Mouse (Mus musculus): ENCODE results near the gene Fam129b. TPM values are rescaled to one million over a fixed set of nuclear protein-coding genes. Genes with fewer than 3 reads are reported as not detected.
A peak's percentile ranks its signal among the peaks of the same experiment; 100 is the strongest.

The Fam129b gene
- polyA plus RNA-seq, 1 experiment from 2014 or later = 5.9 TPM

DNA sequence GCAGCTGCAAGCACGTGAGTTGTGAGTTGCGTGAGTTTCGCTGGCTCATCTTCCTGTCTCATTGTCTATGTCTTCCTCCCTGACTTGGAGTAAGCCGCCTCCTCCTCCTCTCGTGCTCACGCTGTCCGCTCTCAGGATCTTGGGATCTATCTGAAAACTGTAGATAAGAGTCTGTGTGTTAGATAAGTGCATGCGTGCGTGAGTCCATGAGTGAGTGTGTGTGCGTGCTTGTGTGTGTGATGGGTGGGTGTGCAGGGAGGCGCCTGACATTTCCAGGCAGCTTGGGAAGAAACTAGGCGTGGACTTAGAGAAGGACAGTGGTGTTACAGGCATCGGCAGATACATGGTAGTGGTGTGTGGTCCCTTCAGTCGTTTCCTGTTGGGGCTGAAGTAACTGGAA, 16.6 kb downstream of the Fam129b start:
- Histone ChIP-seq H3K4me1 (ENCODE audit: insufficient read depth) (peaks cover 37% of the 10 kb centered on the region), H3K27ac (ENCODE audit: low read depth) (no peak overlapping the region), H3K9me3 (ENCODE audit: low read length) (no peaks in the 10 kb centered on the region), H3K27me3 (ENCODE audit: insufficient read depth, low read length) (no peaks in the 10 kb centered on the region), H3K36me3 (replicated peaks; ENCODE audit: insufficient read depth, low read length) (no peaks in the 10 kb centered on the region), H3K9ac (replicated peaks) (no peak overlapping the region), H3K4me3 (ENCODE audit: low read depth, low read length) (no peak overlapping the region), H3K4me2 (ENCODE audit: low read depth, low read length) (no peak overlapping the region)
- TF ChIP-seq CTCF (IDR thresholded peaks at IDR 0.05; ENCODE audit: low read depth) (no peak), EP300 (IDR thresholded peaks at IDR 0.05; ENCODE audit: low read depth) (no peak)
- WGBS (ENCODE audit: insufficient replicate concordance) = 54% methylated on average over 14 of the region's 14 CpGs
- ATAC-seq (no peak), DNase-seq (no peak)

DNA sequence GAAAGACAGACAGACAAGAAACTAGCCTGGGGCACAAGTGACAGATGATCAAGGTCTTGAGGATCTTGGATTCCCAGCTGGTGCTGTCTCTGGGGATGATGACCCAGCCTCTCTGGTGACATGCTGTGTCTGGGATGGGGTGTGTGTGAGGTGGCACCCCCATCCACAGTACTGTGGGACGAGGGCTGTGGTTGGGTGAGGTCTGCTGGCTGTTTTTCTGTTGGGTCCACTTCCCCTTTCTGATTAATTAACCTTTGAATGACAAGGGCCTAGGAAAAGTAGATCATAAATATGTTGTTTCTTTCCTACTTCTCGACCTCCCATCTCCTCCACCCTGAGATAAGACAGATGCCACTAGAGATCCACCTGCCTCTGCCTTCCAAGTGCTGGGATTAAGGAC, 18.2 kb downstream of the Fam129b start:
- no peak overlapping the region for H3K4me2 ChIP-seq (ENCODE audit: low read depth, low read length)
- H3K27me3 ChIP-seq (ENCODE audit: insufficient read depth, low read length) = no peaks in the 10 kb centered on the region
- H3K9me3 ChIP-seq (ENCODE audit: low read length) = no peaks in the 10 kb centered on the region
- no peak overlapping the region for H3K4me3 ChIP-seq (ENCODE audit: low read depth, low read length)
- H3K9ac ChIP-seq (replicated peaks) = no peak overlapping the region
- peaks cover 29% of the 10 kb centered on the region for H3K4me1 ChIP-seq (ENCODE audit: insufficient read depth)
- no peaks in the 10 kb centered on the region for H3K36me3 ChIP-seq (replicated peaks; ENCODE audit: insufficient read depth, low read length)
- TF ChIP-seq EP300 (IDR thresholded peaks at IDR 0.05; ENCODE audit: low read depth) = no peak
- no peak for TF ChIP-seq CTCF (IDR thresholded peaks at IDR 0.05; ENCODE audit: low read depth)
- no peak for ATAC-seq
- no peak for DNase-seq
- peak overlapping the region; percentile 32; the same call in 1 of the 2 replicates for H3K27ac ChIP-seq (ENCODE audit: low read depth)
- 32% methylated on average over 2 of the region's 2 CpGs for WGBS (ENCODE audit: insufficient replicate concordance)

DNA sequence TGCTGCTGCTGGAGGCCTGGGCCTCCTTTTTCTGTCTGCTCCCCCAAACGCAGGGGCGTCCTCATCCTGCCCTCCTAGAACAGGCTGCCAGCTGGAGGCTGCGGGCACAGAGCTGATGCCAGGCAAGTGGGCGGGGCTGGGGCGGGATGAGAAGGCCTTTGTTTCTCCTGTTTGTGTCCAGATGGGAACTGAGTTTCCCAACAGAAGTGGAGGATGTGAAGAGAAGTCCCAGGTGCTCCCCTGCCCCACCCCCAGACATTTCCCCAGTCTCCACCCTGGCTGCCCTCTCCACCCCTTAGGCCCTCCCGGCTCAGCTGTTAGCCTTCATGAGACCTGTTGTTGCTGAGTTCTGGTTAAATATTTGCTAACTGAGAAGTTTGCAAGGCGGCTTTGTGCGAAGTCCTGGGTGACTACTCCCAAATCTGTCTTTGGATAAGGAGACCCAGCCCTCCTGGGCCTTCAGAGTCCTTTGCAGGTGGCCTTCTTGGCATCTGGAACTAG, 19.7 kb downstream of the Fam129b start:
- 0 out of 2 replicates have a peak overlapping the region, but pooled peaks have one; percentile 31 for H3K27ac ChIP-seq (ENCODE audit: low read depth)
- H3K36me3 ChIP-seq (replicated peaks; ENCODE audit: insufficient read depth, low read length) = no peaks in the 10 kb centered on the region
- H3K9me3 ChIP-seq (ENCODE audit: low read length) = no peaks in the 10 kb centered on the region
- ATAC-seq = peak; percentile 46; the same call in 1 of the 2 replicates
- H3K27me3 ChIP-seq (ENCODE audit: insufficient read depth, low read length) = no peaks in the 10 kb centered on the region
- H3K4me3 ChIP-seq (ENCODE audit: low read depth, low read length) = no peak overlapping the region
- peaks cover 29% of the 10 kb centered on the region for H3K4me1 ChIP-seq (ENCODE audit: insufficient read depth)
- 50% methylated on average over 7 of the region's 8 CpGs for whole genome bisulfite sequencing (ENCODE audit: insufficient replicate concordance)
- DNase-seq = peak; percentile 40
- H3K9ac ChIP-seq (replicated peaks) = no peak overlapping the region
- no peak for TF ChIP-seq CTCF (IDR thresholded peaks at IDR 0.05; ENCODE audit: low read depth)
- TF ChIP-seq EP300 (IDR thresholded peaks at IDR 0.05; ENCODE audit: low read depth) = no peak
- peak overlapping the region; percentile 3; the same call in 1 of the 2 replicates for H3K4me2 ChIP-seq (ENCODE audit: low read depth, low read length)

DNA sequence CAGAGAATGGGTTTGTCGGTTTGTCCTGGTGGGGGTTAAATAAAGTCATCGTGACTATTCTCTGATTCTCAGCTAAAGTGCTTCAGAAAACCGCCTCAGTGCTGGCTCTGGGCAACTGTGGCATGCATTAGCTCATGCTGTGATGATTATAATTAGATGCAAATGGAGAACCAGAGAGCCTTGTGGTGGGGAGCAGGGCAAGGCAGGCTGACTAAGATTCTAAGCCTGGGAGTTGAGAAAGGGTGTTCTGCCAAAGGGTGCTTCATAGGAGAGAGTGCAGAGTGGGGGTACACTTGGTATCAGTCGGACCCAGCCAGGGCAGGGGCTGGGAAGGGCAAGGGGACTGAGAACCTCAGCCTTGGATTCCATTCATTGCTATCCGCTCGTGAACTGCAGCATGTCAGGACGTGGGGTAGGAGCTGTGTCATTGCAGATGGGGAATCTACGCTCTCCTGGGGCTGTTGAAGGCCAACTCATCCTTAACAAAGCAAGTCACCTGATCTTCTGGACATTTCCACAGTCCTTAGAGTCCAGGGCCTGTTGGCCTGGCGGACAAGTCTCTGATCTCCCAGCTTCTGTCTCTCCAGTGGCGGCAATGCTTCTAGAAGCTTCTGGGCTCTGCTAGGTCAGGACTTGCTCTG, 20.7 kb downstream of the Fam129b start:
- Histone ChIP-seq H3K9ac (replicated peaks) (no peak overlapping the region), H3K4me1 (ENCODE audit: insufficient read depth) (peaks cover 22% of the 10 kb centered on the region), H3K27me3 (ENCODE audit: insufficient read depth, low read length) (no peaks in the 10 kb centered on the region), H3K27ac (ENCODE audit: low read depth) (no peak overlapping the region), H3K4me3 (ENCODE audit: low read depth, low read length) (no peak overlapping the region), H3K4me2 (ENCODE audit: low read depth, low read length) (no peak overlapping the region), H3K9me3 (ENCODE audit: low read length) (no peaks in the 10 kb centered on the region), H3K36me3 (replicated peaks; ENCODE audit: insufficient read depth, low read length) (no peaks in the 10 kb centered on the region)
- ATAC-seq = no peak
- 67% methylated on average over 10 of the region's 10 CpGs for WGBS (ENCODE audit: insufficient replicate concordance)
- TF ChIP-seq CTCF (IDR thresholded peaks at IDR 0.05; ENCODE audit: low read depth) (no peak), EP300 (IDR thresholded peaks at IDR 0.05; ENCODE audit: low read depth) (no peak)
- no peak for DNase-seq

DNA sequence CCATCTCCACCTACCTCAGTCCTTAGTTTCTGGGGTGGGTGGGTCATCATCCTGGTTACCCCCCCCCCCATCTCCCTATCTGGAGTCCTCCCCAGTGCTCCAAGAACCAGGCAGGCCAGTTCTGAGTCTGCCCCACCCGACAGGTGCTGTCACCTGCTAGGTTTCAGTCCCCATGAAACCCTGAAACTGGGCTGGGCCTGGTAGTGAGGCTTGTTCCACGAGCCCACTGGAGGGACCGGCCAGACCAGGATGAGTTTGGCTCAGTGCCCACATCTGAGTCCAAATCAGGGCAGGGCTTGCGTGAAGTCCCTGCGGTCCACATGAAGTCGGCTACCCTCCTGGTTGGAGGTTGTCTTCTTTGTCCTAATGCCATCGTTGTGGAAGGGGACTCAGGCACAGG, 23.1 kb downstream of the Fam129b start:
- Histone ChIP-seq H3K4me2 (ENCODE audit: low read depth, low read length) (no peak overlapping the region), H3K36me3 (replicated peaks; ENCODE audit: insufficient read depth, low read length) (no peaks in the 10 kb centered on the region), H3K9me3 (ENCODE audit: low read length) (no peaks in the 10 kb centered on the region), H3K4me1 (ENCODE audit: insufficient read depth) (peaks cover 27% of the 10 kb centered on the region), H3K27ac (ENCODE audit: low read depth) (no peak overlapping the region), H3K9ac (replicated peaks) (no peak overlapping the region), H3K4me3 (ENCODE audit: low read depth, low read length) (no peak overlapping the region), H3K27me3 (ENCODE audit: insufficient read depth, low read length) (no peaks in the 10 kb centered on the region)
- no peak for TF ChIP-seq EP300 (IDR thresholded peaks at IDR 0.05; ENCODE audit: low read depth)
- TF ChIP-seq CTCF (IDR thresholded peaks at IDR 0.05; ENCODE audit: low read depth) = no peak
- no peak for ATAC-seq
- no peak for DNase-seq
- WGBS (ENCODE audit: insufficient replicate concordance) = 57% methylated on average over 7 of the region's 7 CpGs

DNA sequence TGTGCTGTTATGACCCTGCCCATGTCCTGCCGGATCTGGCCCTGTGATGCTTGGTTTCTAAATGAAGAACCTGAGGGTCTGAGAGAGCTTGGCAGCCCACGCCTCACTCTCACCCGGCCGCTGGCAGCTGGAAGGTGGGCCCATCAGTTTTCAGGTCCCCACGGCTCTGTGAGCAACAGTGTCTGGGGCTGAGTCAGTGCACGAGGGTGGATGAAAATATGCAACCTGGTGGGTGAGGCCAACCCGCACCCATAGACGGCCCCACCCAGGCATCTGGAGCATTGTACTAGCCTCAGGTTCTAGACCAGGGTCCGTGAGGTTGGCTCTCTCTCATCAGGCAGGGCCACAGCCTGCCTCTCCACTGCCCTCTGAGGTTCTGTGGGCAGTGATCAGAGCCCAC, 26.2 kb downstream of the Fam129b start:
- ATAC-seq = no peak
- Histone ChIP-seq H3K9ac (replicated peaks) (no peak overlapping the region), H3K27ac (ENCODE audit: low read depth) (no peak overlapping the region), H3K4me2 (ENCODE audit: low read depth, low read length) (no peak overlapping the region), H3K9me3 (ENCODE audit: low read length) (no peaks in the 10 kb centered on the region), H3K27me3 (ENCODE audit: insufficient read depth, low read length) (no peaks in the 10 kb centered on the region), H3K4me1 (ENCODE audit: insufficient read depth) (peaks cover 22% of the 10 kb centered on the region), H3K4me3 (ENCODE audit: low read depth, low read length) (no peak overlapping the region), H3K36me3 (replicated peaks; ENCODE audit: insufficient read depth, low read length) (no peaks in the 10 kb centered on the region)
- no peak for TF ChIP-seq CTCF (IDR thresholded peaks at IDR 0.05; ENCODE audit: low read depth)
- TF ChIP-seq EP300 (IDR thresholded peaks at IDR 0.05; ENCODE audit: low read depth) = no peak
- WGBS (ENCODE audit: insufficient replicate concordance) = 72% methylated on average over 9 of the region's 9 CpGs
- no peak for DNase-seq

Data from liver, postnatal 0 days (tissue).